Mouse (Mus musculus): ENCODE data around the gene Tmprss4.

- TF ChIP-seq CTCF (IDR thresholded peaks at IDR 0.05; ENCODE audit: low read depth, low read length) (no peak), POLR2A (IDR thresholded peaks at IDR 0.05; ENCODE audit: insufficient read depth, low read length) (no peak)
Measured at GRCm38 (mm10) chr9:45171073-45171610, 32.8 kb downstream of the Tmprss4 start.

All from ES-Bruce4 (cell line).